Mouse (Mus musculus) neutrophil, adult 5-6 weeks (primary cell): ENCODE results near the gene Arsg. TPM values are rescaled to one million over a fixed set of nuclear protein-coding genes. Genes with fewer than 3 reads are reported as not detected.

ENCODE experiments used
- ATAC-seq: fragments of 151-379, 151-347 bp; 2 replicates; pipeline ENCODE4 v1.8.0; 2017; ENCODE audit warnings: mild to moderate bottlenecking, moderate TSS enrichment; ENCODE audit not compliant: insufficient number of reproducible peaks, poor library complexity, low FRiP score, severe bottlenecking; ENCODE audit errors: extremely low read depth
- total RNA-seq: library from RNA; stranded (forward); fragments of 200-1000 nt; gene quantifications from 2 replicates; pipeline ENCODE4 v1.2.3, GENCODE M21; 2017

Arsg gene
- total RNA-seq, 1 experiment from 2014 or later: 21.5 TPM

DNA sequence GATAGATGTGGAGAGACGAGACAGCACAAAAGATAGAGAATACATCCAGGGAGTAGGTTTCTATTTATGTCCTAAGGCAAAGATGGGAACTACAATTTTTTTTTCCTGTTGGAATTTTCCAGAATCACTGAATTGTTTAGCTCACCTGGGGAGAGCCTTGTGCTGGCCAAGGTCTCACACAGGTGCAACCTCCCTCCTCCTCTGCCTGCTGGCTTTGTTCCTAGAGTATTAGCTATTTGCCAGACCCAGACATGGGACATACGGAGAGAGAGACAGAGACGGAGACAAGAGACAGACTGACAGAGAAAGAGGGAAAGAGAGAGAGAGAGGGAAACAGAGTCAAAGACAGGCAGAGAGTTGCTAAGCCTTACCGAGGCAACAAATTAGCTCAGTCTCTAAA is 52.4 kb downstream of the Arsg start:
- no peak for ATAC-seq

DNA sequence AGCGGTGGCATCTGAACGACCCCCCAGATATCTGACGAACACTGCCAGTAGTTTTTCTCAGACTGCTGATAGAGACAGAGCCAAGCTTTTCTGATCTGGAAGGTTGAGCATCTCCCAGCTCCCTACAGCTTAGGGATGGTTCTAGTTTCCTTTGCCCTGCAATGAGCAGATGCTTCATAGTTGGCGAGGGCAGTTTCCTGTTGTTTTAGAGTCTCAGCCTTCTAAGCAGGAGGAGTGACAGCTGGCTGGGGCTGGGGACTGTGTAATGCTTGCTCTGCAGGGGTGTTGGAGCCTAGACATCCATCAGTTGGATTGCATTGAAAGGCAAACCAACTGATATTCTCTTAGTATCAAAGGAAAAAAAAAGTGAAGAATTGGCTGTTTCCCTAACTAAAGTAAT is 56.9 kb downstream of the Arsg start:
- no peak for ATAC-seq

DNA sequence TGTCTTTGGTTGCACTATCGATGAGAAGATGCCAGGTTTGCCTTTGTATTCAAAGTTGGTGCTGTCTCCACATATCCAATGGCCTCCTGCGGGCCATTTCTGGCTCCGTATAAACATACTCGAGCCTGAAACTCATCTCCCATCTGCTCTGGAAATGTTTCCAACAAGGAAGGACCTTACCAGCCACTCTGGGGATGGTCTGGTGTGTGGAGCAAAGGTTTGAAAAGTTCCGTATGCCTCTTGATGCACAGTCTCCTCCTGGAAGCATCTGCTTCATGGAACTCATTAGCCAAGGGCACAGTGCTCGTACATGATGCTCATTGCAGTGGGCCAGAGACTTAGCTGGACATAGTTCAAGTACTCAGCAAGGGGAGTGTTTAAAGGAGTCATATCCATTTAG is 62.8 kb downstream of the Arsg start:
- no peak for ATAC-seq

DNA sequence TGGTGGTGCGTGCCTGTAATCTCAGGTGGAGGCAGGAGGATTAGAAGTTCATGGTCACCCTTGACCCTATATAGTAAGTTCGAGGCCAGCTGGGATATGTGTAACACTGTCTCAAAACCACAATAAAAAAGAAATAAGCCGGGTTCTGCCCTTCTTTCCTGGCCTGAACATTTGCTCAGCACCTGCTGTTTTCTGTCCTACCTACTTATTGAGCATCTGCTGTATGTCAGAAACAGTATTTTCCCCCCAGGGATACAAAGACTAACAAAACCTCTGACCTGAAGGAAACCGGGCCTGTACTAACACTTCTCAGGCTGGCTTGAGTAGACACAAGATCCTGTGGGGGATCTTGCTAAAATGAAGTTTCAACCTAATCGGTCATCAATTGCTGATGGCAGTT is 63.8 kb downstream of the Arsg start:
- no peak for ATAC-seq

DNA sequence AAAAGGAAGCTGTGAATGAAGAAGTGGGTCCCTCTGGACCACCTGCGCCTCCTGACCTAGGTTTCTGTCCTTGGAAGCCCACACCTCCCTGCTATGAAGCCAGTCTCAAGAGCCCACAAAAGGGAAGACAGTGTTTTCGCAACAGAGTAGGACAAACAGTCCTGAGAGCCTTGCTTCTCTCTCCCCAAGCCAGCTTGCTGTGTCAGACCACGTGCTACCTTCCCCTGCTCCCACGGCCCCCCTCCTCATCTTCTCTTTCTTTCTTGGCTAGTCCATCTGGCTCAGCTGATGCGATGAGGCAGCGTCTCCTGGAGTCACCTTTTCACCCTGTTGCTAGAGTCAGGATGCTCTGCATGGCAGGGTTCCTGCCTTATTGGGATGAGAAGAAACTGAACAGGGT is 66.1 kb downstream of the Arsg start:
- ATAC-seq: no peak

DNA sequence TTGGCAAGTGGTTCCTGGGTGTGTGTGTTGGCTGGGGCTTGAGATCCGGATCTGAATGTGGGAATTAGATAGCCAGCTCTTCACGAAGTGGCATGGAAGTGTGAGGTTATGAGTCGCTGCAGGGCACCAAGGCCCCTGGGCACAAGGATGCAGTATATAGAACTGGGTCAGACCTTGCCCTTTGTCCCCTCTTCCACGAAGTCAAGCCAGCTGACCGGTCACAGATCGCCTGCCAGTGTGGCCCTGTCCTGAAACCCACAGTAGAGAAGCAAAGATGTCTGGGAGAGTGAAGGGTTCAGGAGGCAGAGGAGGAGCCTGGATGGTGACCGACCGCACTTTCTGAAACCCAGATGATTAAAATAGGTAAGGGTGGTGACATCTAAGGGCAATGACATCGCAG is 70.3 kb downstream of the Arsg start:
- no peak for ATAC-seq

DNA sequence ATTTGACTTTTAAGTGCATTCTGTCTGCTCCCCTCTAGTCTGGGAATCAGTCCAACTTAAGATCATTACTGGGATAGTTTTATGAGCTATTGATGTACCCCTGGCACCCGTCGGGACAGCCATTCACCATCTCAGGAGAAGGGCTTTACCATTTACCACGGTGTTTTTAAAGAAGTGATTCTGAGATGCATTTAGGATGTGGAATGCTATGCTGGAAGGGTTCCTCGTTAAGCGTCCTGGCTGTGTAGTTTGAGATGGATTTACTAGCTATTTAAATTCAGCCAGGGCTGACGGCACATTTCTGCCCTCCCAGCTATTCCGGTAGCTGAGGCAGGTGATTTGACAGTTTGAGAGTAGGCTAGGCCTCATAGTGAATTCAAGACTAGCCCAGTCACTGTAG is 71.3 kb downstream of the Arsg start:
- ATAC-seq: no peak

DNA sequence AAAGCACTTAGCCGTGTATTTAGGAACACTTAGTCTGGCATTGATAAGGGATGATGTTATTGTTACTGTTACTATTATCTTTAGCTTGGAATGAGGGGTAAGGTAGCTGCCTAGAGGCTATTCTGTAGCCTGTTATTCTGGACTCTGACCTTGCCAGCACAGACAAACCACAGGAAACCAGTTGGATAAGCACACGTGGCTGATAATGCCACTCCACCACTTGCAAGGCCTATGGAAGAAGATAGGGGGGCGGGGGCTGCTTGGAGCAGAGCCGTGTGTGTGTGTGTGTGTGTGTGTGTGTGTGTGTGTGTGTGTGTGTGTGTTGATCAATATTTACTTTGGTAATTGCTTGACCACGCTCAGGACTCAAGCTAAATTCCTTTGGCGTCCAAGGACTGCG is 72.1 kb downstream of the Arsg start:
- ATAC-seq: no peak

DNA sequence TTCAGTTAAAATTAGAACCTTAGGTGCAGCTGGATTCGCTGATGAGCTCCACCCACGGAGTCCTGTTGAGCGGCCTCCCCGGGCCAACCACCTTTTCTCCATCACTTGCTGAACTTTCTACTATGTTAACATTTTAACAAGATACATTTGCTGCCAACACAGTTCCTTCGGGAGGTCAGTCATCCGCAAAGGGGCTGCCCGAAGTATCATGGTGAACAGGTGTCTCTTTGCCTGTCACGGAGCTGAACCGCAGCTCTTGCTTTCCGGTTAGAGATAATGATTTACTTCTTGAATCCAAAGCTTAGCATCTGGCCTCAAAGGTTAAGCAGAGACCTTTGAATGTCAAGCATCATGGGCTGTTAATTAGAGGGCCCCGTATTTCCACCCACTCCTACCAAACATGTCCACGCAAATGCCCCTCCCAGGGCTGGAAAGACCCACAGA is 72.5 kb downstream of the Arsg start:
- ATAC-seq: no peak

DNA sequence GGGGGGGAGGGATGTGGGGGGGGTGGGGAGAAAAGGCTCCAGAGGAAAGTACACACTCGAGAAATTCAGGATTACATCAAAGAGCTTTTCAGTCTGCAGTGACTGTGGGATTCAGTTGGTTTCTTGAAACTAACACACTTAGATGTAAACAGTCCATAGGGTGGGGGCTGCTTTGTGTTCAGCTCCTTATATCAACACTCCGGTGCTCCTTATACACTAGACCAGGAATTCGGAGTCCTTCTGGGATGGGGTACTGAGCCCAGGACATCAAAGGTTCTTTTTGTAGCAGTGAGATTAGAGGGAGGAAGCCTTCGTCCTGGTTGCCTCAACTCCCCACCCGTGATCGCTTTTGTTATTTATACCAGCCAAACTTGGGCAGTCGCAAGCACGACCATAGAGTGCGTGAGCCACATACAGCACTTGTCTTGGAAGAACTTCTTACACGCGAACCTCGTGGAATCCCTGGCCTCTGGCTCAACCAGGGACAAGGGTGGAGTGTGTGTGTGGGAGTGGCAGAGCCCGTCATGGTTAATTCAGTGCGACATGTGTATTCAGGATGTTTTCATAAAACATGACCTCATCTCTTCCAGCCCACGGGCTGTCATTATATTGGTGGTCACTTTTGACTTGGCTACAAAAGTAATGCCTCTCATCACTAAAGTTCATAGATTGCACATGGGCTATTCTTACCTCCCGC is 73.3 kb downstream of the Arsg start:
- ATAC-seq: no peak

DNA sequence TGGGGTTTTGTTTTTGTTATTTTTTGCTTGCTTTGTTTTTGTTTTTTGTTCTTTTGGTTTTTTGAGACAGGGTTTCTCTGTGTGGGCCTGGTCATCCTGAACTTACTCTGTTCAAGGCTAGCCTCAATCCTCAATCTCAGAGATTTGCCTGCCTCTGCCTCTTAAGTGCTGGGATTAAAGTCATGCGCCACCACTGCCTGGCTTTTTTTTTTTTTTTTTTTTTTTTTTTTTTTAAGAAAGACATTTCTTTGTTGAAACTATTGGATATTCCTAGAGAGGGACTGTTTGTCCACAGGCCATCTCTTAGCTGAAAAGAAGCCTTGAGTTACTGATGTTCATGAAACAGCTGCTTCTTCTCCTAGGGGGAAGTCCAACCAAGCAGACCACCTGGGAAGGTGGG is 74.5 kb downstream of the Arsg start:
- no peak for ATAC-seq

DNA sequence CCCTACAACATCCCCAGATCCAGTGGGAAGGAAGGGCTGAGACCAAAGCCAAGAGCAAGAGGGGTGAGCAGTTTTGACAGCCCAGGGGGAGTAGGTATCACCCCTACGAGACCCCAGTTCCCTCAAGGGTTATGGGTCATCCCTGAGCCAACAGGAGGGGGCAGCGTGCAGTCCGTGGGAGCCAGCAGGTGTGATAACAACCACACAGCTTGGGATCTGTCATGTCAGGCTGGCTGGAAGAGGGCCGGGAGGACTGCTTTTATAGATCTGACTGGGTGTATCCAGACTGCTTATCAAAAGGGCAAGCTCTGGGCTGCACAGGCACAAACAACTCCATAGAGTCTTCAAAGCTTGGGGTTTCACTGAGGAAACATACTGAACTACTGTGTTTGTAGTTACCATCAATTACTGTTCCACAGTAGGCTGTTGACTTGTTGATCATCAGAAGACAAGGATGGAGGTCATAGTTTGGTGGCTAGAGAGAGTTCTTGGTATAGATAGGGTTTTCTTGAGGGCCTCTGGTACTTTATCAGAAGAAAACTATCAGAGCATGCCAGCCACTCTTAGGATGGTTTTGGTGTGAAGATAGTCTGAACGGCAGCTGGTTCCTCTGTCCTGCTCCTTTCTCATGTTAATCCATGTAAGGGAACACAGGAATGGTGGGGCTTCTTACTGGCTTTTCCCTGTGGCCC is 76.6 kb downstream of the Arsg start:
- no peak for ATAC-seq

DNA sequence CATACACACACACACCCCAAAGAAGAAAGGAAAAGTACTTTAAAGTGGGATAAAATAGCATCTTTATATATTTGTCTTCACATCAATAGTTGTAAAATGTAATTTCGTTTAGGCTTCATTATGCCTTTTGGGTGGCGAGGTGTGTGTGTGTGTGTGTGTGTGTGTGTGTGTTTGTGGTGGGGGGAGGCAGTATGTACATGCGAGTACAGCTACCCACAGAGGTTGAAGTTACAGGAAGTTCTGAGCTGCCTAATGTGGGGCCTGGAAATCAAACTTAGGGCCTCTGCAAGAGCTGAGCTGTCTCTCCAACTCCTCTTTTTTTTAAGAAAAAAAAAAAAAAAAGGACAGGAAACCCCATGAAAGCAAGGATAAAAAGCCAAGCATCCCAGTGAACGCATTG is 80.7 kb downstream of the Arsg start:
- no peak for ATAC-seq

DNA sequence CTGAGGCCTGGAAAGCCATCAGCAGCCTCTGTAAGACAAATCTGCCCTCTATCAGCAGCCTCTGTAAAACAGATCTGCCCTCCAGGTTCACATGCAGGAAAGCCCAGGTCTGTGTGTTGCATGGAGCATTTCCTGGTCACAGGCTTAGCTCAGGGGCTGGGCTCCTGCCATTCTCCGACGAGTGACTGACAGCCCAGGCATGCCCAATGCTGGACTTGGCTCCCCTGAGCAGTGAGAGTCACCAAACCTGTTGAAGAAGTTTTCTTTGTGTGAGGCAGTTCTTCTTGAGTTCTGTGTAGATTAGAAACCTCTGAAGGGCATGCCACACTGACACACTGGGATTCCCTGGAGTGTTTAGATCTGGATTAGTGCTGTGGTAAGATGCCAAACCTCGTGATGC is 81.3 kb downstream of the Arsg start:
- ATAC-seq: no peak

DNA sequence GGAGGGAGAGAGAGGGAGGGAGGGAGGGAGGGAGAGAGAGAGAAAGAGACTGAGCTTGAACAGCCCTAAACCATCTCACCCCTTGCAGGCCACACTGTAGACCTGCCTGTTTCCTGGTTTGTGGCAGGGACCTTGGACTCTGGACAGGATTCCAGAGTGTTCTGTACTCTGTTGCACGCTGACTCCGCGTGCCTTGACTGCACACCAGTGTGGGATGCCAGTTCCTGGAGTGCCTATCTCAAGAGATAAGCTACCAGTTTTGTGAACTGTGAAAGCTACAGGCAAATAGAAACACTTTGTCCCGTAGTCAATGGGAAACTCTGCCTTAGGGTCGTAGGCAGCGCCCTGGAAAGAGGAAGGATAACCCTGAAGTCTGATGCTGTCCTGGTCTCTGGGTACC is 83.0 kb downstream of the Arsg start:
- ATAC-seq: no peak

DNA sequence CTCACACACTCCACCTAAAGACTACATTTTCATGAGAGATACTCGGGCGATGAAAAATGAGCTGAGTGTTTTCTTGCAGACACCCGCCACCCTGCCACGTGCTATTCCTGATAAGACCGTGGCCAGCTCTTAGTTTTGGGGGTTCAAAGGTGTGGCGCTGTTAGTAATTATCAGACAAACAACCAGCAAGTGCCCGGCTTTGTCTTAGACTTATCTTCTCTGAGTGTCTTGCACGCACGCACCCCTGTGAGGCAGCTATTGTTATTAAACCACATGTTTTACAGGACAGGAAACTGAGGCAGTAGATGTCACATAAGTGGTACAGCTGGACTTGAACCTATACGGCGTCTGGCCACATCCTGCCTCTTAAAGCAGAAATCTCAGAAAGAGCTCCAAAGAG is 84.2 kb downstream of the Arsg start:
- ATAC-seq: no peak

DNA sequence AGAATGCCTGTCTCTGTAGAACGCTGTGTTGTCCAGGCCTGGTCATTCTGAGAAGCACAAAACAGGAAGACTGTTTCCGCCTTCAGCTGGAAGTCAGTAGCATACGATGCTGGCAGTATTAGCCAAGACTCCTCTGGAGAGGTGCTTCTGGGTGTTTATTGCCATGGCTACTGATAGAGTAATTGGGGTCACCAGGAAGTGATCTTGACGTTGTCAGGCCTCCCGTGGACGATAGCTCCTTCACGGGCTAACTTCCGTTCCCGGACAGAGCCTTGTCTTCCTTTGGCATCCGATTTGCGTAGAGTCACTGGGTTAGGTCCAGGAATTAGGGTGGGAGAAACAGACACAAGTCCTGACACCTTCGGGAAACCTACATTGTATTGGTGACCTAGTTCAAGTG is 86.1 kb downstream of the Arsg start:
- no peak for ATAC-seq

DNA sequence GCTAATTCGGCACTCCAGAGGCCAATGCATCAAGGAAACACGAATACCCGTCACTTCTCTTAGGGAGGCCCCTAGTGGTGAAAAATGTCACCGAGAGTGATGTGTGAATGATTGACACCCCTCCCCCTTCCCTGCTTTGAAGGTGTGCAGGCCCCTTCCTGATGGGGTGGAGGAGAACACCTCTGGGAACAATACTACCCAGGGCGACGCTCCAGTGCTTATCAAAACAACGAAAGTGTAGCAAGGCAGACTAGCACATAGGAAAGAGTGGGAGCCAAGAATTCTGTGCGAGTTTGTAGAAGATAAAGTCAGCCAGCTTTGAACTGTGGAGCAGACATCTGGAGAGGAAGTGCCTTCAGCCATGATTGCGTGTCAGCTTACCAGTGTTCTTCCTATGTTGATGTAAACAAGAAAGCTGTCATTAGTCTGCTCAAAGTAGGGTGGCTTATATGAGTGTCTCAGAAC is 87.7 kb downstream of the Arsg start:
- peak; percentile 74 for ATAC-seq

DNA sequence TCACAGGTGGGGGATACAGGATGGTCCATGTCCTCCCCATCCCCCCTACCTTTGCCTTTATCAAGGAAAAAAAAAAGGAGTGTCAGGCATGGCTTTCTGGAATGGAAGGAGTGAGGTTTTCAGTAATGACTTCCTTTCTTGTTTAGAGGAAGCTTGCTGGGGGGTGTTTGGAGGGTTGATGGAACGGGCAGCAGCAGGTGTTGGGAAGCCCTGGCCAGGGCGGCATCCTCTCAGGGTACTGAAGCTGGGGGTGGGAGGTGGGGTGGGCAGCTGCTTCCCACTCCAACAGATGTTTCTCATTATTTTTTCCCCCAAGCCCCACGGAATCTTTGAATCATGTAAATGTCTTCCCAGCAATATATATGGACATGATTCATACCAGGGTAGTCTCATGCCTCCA is 88.3 kb downstream of the Arsg start:
- no peak for ATAC-seq

DNA sequence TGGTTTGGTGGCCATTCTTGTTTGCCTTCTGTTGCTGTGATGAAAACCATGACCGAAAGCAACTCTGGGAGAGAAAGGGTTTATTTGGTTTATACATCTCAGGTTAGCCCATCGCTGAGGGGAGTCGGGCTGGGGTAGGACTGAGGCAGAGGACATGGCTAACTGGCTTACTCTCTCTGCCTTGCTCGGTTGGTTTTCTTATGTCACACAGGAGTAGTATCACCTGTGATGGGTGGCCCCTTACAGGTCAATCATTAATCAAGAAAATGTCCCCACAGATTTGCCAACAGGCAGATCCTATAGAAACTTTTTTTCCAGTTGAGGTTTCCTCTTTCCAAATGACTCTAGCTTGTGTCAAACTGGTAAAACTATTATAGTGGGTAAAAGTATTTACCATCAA is 90.5 kb downstream of the Arsg start:
- no peak for ATAC-seq
